Mouse (Mus musculus) MEL (cell line): ENCODE data around the gene Rnase12.

Experiments used
- BHLHE40 ChIP-seq: IDR thresholded peaks from 2 replicates; pipeline ENCODE4 v1.6.1; 2012; ENCODE audit warnings: low read depth, mild to moderate bottlenecking, inconsistent platforms, low read length, improper control_type of control experiment, borderline replicate concordance
- CTCF ChIP-seq, 3 experiments: IDR thresholded peaks in 2 of 3; conservative IDR thresholded peaks in 1 of 3; 2 replicates each; pipeline ENCODE4 v1.5.1; 2011 to 2012; ENCODE audit warnings: low read length in 3 of 3, low read depth in 2 of 3, mild to moderate bottlenecking in 2 of 3, improper control_type of control experiment in 1 of 3, inconsistent platforms in 1 of 3, mixed read lengths in 1 of 3, moderate library complexity in 1 of 3; ENCODE audit not compliant: control insufficient read depth in 1 of 3, insufficient read depth in 1 of 3, poor library complexity in 1 of 3, severe bottlenecking in 1 of 3
- EP300 ChIP-seq, 2 experiments: IDR thresholded peaks; 2 replicates each; pipeline ENCODE4 v1.6.1; 2011; ENCODE audit warnings: improper control_type of control experiment in 2 of 2, low read length in 2 of 2, low read depth in 1 of 2, mild to moderate bottlenecking in 1 of 2
- USF2 ChIP-seq, 2 experiments: IDR thresholded peaks; 2 replicates each; pipeline ENCODE4 v1.6.1; 2011 to 2012; ENCODE audit warnings: improper control_type of control experiment in 2 of 2, low read length in 2 of 2, borderline replicate concordance in 1 of 2, inconsistent platforms in 1 of 2, low read depth in 1 of 2, mild to moderate bottlenecking in 1 of 2; ENCODE audit not compliant: insufficient read depth in 1 of 2

DNA sequence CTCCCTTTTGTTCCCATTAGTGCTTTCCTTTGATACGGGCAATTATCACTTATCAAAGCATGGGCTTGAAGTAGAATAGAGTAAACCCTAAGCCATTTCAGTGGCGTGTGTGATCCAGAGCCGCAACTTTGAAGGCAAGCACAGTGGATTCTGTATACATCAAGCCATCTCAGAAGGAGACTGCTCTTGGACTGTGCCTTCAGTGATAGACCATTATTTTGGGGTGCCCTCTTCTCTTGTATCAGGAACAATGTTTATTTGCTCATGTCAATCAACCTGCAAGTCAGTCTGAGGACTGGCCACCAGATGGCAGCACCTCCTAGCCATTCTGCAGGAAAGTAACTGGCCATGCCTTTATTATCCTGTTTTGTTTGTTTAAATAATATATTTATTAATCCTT, 45.8 kb upstream of the Rnase12 start:
- no peak for TF ChIP-seq EP300 (IDR thresholded peaks at IDR 0.05; ENCODE audit: low read depth in 1 of 2, low read length in 2 of 2)
- peak; percentile 70 to 96 (median 90) for TF ChIP-seq CTCF (IDR thresholded peaks at IDR 0.05 in 2 of 3, conservative IDR thresholded peaks at IDR 0.05 in 1 of 3; ENCODE audit: control insufficient read depth in 1 of 3, insufficient read depth in 1 of 3, low read depth in 2 of 3, low read length in 3 of 3, poor library complexity in 1 of 3, severe bottlenecking in 1 of 3)
- TF ChIP-seq USF2 (IDR thresholded peaks at IDR 0.05; ENCODE audit: borderline replicate concordance in 1 of 2, insufficient read depth in 1 of 2, low read depth in 1 of 2, low read length in 2 of 2) = no peak
- no peak for TF ChIP-seq BHLHE40
